Mouse (Mus musculus) left cerebral cortex, postnatal 36 days (tissue): ENCODE results near the gene Fam186a. TPM values are rescaled to one million over a fixed set of nuclear protein-coding genes. Genes with fewer than 3 reads are reported as not detected.
"Not testable (repeated sequence)": the region's sequence is repeated elsewhere in the genome, so short reads cannot be mapped to it uniquely, and the experiment has no call there.

Experiments
- DNase-seq, 2 experiments: peaks; one replicate each; pipeline ENCODE4 v3.0.0; 2021 to 2022; ENCODE audit warnings: low spot score in 2 of 2, mixed read lengths in 1 of 2
- intact Hi-C: fragments of 180-260 bp; cut with DNase I; formaldehyde crosslinking; loops from one replicate; pipeline ENCODE4 v1.15.1; 2025
- total RNA-seq, 2 experiments: library from RNA; stranded (reverse); gene quantifications; 2 replicates each; pipeline ENCODE4 v1.2.3; 2021

Gene Fam186a
- under 1 TPM in 1 of 2 experiments, not detected in 1; 0.05 TPM for total RNA-seq

- intact Hi-C loops, result no loop called here
- no peak for DNase-seq
Measured at GRCm38 (mm10) chr15:99966961-99967360, at the start of gene Fam186a. Gene Fam186a, minus strand, starts transcription at chr15:99967061.

- no peak for DNase-seq
- intact Hi-C loops, result no loop called here
Measured at GRCm38 (mm10) chr15:100006180-100006579, 39.3 kb upstream of the Fam186a start.

- no peak for DNase-seq
- intact Hi-C loops, result no loop called here
Measured at GRCm38 (mm10) chr15:100004677-100005273, 37.9 kb upstream of the Fam186a start.

- intact Hi-C loops, result no loop called here
- DNase-seq, result no peak
Measured at GRCm38 (mm10) chr15:99999390-99999789, 32.5 kb upstream of the Fam186a start.

GRCm38 (mm10) chr15:99997114-99997804 lies 30.4 kb upstream of the Fam186a start:
- intact Hi-C loops, result no loop called here

GRCm38 (mm10) chr15:99993100-99993499 lies 26.2 kb upstream of the Fam186a start:
- no peak for DNase-seq
- intact Hi-C loops, result no loop called here

More at GRCm38 (mm10) chr15:99997114-99997804, 30.4 kb upstream of the Fam186a start:
- DNase-seq, result no peak

GRCm38 (mm10) chr15:99979715-99980114 lies 12.9 kb upstream of the Fam186a start:
- intact Hi-C loops, result no loop called here
- DNase-seq, result no peak

GRCm38 (mm10) chr15:99979266-99979665 lies 12.4 kb upstream of the Fam186a start:
- DNase-seq, result no peak
- intact Hi-C loops, result no loop called here

- intact Hi-C loops, result not testable (repeated sequence)
Measured at GRCm38 (mm10) chr15:99976121-99976520, 9.3 kb upstream of the Fam186a start.

GRCm38 (mm10) chr15:99974476-99975220 lies 7.8 kb upstream of the Fam186a start:
- intact Hi-C loops, result no loop called here

More at GRCm38 (mm10) chr15:99976121-99976520, 9.3 kb upstream of the Fam186a start:
- DNase-seq, result not testable (repeated sequence)

GRCm38 (mm10) chr15:99972989-99973911 lies 6.4 kb upstream of the Fam186a start:
- DNase-seq, result peak in 1 of 2 experiments; percentile 9

More at GRCm38 (mm10) chr15:99974476-99975220, 7.8 kb upstream of the Fam186a start:
- no peak for DNase-seq

GRCm38 (mm10) chr15:99972361-99972988 lies 5.6 kb upstream of the Fam186a start:
- DNase-seq, result peak; percentile 94 to 96
- intact Hi-C loops, result no loop called here

More at GRCm38 (mm10) chr15:99972989-99973911, 6.4 kb upstream of the Fam186a start:
- intact Hi-C loops, result no loop called here

- intact Hi-C loops, result no loop called here
- no peak for DNase-seq
Measured at GRCm38 (mm10) chr15:99970606-99971005, 3.7 kb upstream of the Fam186a start.

GRCm38 (mm10) chr15:99969765-99970164 lies 2.9 kb upstream of the Fam186a start, which contains the start of gene Larp4:
Gene Larp4, plus strand, starts transcription at chr15:99970065.
- intact Hi-C loops, DNase-seq: not testable (repeated sequence)

- no peak for DNase-seq
- intact Hi-C loops, result no loop called here
Measured at GRCm38 (mm10) chr15:99965103-99965775, 1.6 kb downstream of the Fam186a start.

- intact Hi-C loops, result no loop called here
- DNase-seq, result no peak
Measured at GRCm38 (mm10) chr15:99955324-99955723, 11.5 kb downstream of the Fam186a start.

GRCm38 (mm10) chr15:99940970-99941630 lies 25.8 kb downstream of the Fam186a start:
- intact Hi-C loops, result no loop called here
- no peak for DNase-seq

GRCm38 (mm10) chr15:99940426-99940825 lies 26.4 kb downstream of the Fam186a start:
- intact Hi-C loops, result no loop called here
- no peak for DNase-seq
